Mouse (Mus musculus) G1E (cell line): Measurements from ENCODE around the gene Mdm4. TPM values are rescaled to one million over a fixed set of nuclear protein-coding genes. Genes with fewer than 3 reads are reported as not detected.

Source experiments
- ATAC-seq: 2 replicates; pipeline ENCODE4 v1.8.0; 2016; ENCODE audit warnings: mild to moderate bottlenecking; ENCODE audit not compliant: insufficient number of reproducible peaks, poor library complexity, low FRiP score, severe bottlenecking; ENCODE audit errors: extremely low read depth
- DNase-seq: peaks from one replicate; pipeline ENCODE4 v3.0.0; 2012; ENCODE audit warnings: low spot score
- H3K27me3 ChIP-seq: 2 replicates; pipeline ENCODE4 v1.6.1; 2012; ENCODE audit warnings: mild to moderate bottlenecking, low read length, inconsistent platforms; ENCODE audit not compliant: insufficient read depth
- H3K36me3 ChIP-seq: replicated peaks from 2 replicates; pipeline ENCODE3; 2012; ENCODE audit warnings: mild to moderate bottlenecking, inconsistent platforms
- H3K4me1 ChIP-seq: 2 replicates; pipeline ENCODE4 v1.6.1; 2012; ENCODE audit warnings: low read depth, low read length, inconsistent platforms, mixed read lengths; ENCODE audit not compliant: insufficient read depth
- H3K4me3 ChIP-seq: 2 replicates; pipeline ENCODE4 v1.5.1; 2012; ENCODE audit warnings: low read depth, mild to moderate bottlenecking, inconsistent platforms, low read length, moderate library complexity, mixed read lengths
- H3K9me3 ChIP-seq: replicated peaks from 2 replicates; pipeline ENCODE4 v1.6.1; 2012; ENCODE audit warnings: inconsistent platforms
- CTCF ChIP-seq: IDR thresholded peaks from 2 replicates; pipeline ENCODE4 v1.5.1; 2012; ENCODE audit warnings: low read depth, low read length, inconsistent platforms, mixed read lengths
- GATA1 ChIP-seq: IDR thresholded peaks from 2 replicates; pipeline ENCODE4 v1.6.1; 2012; ENCODE audit warnings: borderline replicate concordance, low read length, inconsistent platforms, mixed read lengths
- GATA2 ChIP-seq: IDR thresholded peaks from 2 replicates; pipeline ENCODE4 v1.6.1; 2012; ENCODE audit warnings: low read depth, low read length, inconsistent platforms, borderline replicate concordance
- POLR2AphosphoS5 ChIP-seq: IDR thresholded peaks from 2 replicates; pipeline ENCODE4 v1.6.1; 2012; ENCODE audit warnings: low read depth, low read length, inconsistent platforms; ENCODE audit not compliant: insufficient replicate concordance
- TAL1 ChIP-seq: conservative IDR thresholded peaks from 2 replicates; pipeline ENCODE4 v1.6.1; 2012; ENCODE audit warnings: low read depth, low read length, inconsistent platforms, mixed read lengths
- polyA plus RNA-seq: library from polyadenylated mRNA; stranded (reverse); fragments of >175 nt; gene quantifications from 2 replicates; pipeline ENCODE4 v1.2.3, GENCODE M21; 2012
- total RNA-seq, 2 experiments: library from RNA; stranded (forward) in 1 of 2; stranded (reverse) in 1 of 2; fragments of 200-1000 nt in 1 of 2; fragments of >200 nt in 1 of 2; fragmentation: Nextera tagmentation in 1 of 2; gene quantifications; 2 replicates each; pipeline ENCODE4 v1.2.3; 2014 to 2017

Gene Mdm4
- total and polyA plus RNA-seq, 3 experiments = 87.3 to 378 (median 219) TPM

DNA sequence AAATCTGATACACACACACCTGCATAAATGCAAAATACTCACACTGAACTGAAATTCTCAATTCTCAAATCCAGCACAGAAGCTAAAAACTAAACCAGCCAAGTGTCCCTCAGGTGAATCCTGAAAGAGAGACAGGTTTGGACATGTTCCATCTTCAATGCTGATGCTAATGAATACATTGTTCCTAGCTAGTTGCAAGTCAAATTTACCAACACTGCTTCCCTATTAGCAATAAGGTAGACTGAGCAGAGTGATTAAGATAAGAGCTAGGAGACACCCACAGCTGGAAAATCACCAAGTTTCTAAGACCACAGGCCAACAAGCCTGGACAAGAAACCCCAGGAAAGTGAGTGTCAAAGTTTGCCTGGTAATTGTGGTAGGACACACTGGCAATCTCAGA, 11.0 kb downstream of the Mdm4 start:
- no peaks in the 10 kb centered on the region for H3K27me3 ChIP-seq
- H3K4me3 ChIP-seq = no peak overlapping the region; the same call in 1 of the 2 replicates
- peaks cover 67% of the 10 kb centered on the region for H3K36me3 ChIP-seq
- DNase-seq (no peak), ATAC-seq (no peak)
- no peak for TF ChIP-seq CTCF
- no peak for TF ChIP-seq GATA1
- H3K9me3 ChIP-seq = no peaks in the 10 kb centered on the region
- peaks cover 41% of the 10 kb centered on the region for H3K4me1 ChIP-seq

DNA sequence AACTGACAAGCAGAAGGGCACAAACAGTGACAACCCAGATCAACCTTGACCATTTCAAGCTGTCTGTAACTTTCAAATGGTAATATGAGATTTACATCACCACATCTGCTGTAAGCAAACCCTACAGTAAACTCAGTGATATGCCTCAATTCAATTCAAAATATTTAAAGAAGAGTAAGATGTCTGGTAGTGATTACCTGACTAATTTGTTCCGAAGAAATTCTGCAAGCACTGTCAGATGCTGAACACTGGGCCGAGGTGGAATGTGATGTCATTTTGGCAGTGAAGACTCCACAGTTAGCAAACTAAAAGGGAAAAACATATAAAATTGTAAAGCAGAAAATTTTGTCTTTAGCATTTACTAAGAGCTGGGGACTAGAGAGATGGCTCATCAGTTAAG, 11.8 kb downstream of the Mdm4 start:
- no peak overlapping the region for H3K4me3 ChIP-seq

DNA sequence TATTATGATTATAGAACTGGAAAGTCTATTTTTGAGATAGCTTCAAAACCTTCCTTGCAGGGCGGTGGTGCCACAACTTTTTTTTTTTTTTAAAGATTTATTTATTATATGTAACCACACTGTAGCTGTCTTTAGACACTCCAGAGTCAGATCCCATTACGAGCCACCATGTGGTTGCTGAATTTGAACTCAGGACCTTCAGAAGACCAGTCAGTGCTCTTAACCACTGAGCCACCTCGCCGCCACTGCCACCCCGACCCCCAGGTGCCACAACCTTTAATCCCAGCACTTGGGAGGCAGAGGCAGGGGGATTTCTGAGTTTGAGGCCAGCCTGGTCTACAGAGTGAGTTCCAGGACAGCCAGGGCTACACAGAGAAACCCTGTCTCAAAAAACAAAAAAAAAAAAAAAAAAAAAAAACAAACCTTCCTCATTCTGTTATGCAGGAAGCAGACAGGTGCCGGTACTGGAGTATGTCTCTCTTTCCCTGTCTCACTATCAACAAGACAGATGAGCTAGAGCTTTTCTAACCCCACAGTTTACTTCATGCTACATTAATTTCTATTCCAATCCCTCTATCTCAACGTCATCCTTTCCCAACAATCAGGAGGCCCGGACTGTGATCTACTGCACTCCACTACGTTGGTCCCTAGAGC, 13.5 kb downstream of the Mdm4 start:
- Histone ChIP-seq H3K9me3 (no peaks in the 10 kb centered on the region), H3K4me3 (no peak overlapping the region), H3K36me3 (peaks cover 84% of the 10 kb centered on the region), H3K27me3 (no peaks in the 10 kb centered on the region), H3K4me1 (peaks cover 39% of the 10 kb centered on the region)
- ATAC-seq (no peak), DNase-seq (no peak)
- no peak for TF ChIP-seq POLR2AphosphoS5
- TF ChIP-seq TAL1 = no peak
- no peak for TF ChIP-seq CTCF
- no peak for TF ChIP-seq GATA1
- no peak for TF ChIP-seq GATA2

More for the DNA sequence above, 11.8 kb downstream of the Mdm4 start:
- Histone ChIP-seq H3K9me3 (no peaks in the 10 kb centered on the region), H3K27me3 (no peaks in the 10 kb centered on the region), H3K4me1 (peaks cover 36% of the 10 kb centered on the region), H3K36me3 (peaks cover 74% of the 10 kb centered on the region)
- DNase-seq (no peak), ATAC-seq (no peak)
- no peak for TF ChIP-seq GATA2
- no peak for TF ChIP-seq TAL1
- no peak for TF ChIP-seq CTCF
- no peak for TF ChIP-seq POLR2AphosphoS5
- no peak for TF ChIP-seq GATA1

DNA sequence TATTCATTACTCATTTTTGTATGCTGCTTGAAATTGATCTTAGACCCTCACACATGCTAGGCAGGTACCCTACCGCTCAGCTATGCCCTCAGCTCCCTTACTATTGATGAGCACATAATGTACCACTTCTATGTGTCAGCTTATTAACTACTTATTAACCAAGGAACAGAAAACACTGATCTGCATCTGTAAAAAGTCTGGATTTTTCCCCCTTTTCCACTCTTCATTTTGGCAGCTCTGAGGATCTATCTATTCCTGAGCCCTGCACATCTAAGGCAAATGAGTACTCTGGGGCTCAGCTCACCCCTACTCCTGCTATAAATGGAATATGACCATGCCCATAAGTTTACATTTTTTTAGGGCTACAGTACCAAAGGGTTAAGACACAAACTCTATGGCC, 16.2 kb downstream of the Mdm4 start:
- Histone ChIP-seq H3K27me3 (no peaks in the 10 kb centered on the region), H3K4me1 (peaks cover 17% of the 10 kb centered on the region), H3K9me3 (no peaks in the 10 kb centered on the region), H3K36me3 (peaks cover 92% of the 10 kb centered on the region), H3K4me3 (no peak overlapping the region)
- TF ChIP-seq TAL1 = no peak
- no peak for TF ChIP-seq POLR2AphosphoS5
- no peak for TF ChIP-seq GATA2
- TF ChIP-seq CTCF = no peak
- TF ChIP-seq GATA1 = no peak
- DNase-seq (no peak), ATAC-seq (no peak)

DNA sequence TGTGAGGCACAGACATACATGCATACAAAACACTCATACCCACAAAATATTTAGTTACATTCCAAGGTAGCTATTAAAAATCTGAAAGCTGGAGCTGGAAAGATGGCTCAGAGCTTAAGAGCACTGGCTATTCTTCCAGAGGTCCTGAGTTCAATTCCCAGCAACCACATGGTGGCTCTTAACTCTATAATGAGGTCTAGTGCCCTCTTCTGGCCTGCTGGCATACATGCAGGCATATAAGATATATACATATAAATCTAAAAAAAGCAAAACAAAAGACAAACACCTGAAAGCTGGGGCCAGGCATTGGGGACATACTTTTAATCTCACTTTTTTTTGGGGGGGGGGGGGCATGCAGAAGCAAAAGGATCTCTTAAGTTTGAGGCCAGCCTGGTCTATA, 17.0 kb downstream of the Mdm4 start:
- ATAC-seq = no peak
- Histone ChIP-seq H3K27me3 (no peaks in the 10 kb centered on the region), H3K36me3 (peaks cover 93% of the 10 kb centered on the region), H3K9me3 (no peaks in the 10 kb centered on the region), H3K4me3 (no peak overlapping the region), H3K4me1 (peaks cover 14% of the 10 kb centered on the region)
- TF ChIP-seq CTCF (no peak), GATA2 (no peak), GATA1 (no peak), TAL1 (no peak), POLR2AphosphoS5 (no peak)
- no peak for DNase-seq

DNA sequence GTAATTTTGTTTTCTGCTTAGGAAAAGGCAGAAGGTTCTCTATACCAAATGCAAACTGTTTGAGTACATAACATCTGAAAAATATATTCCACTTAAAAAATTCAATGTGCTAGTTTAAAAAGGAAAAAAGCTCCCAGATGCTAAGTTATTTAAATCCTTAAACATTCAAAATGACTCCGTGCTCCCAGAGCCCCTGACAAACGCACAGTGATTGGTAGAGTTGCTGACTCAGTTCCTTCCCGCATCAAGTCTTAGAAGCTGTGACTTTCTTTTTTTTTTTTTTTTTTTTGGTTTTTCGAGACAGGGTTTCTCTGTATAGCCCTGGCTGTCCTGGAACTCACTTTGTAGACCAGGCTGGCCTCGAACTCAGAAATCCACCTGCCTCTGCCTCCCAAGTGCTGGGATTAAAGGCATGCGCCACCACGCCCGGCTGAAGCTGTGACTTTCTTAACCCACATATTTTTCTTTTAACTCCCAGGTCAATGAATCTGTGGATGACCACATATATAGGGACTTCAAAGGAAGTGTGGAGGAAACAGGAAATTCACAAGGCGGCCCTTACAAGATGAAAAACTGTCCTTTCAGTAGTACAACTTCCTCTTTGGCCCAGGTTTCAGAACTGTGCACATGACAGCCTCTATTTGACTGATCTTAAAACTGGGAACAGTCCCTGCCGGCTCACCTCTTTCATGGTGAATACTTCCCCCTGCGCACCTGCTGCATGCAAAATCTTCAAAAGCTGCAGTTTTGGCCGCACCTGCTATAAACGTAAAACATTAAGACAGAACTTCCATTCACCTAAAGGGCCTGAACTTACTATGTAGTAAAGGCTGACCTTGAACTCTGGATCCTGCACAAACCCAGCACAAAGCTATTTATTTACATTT, 18.2 kb downstream of the Mdm4 start:
- H3K9me3 ChIP-seq = no peaks in the 10 kb centered on the region
- peaks cover 14% of the 10 kb centered on the region for H3K4me1 ChIP-seq
- ATAC-seq = 0 out of 2 replicates have a peak, but pooled peaks have one; percentile 4
- no peak overlapping the region for H3K4me3 ChIP-seq
- peaks cover 92% of the 10 kb centered on the region for H3K36me3 ChIP-seq
- no peak for TF ChIP-seq GATA2
- TF ChIP-seq GATA1 = no peak
- TF ChIP-seq POLR2AphosphoS5 = no peak
- no peak for TF ChIP-seq TAL1
- TF ChIP-seq CTCF = no peak
- DNase-seq = no peak
- H3K27me3 ChIP-seq = no peaks in the 10 kb centered on the region
